Mouse (Mus musculus) midbrain, embryonic 13.5 days (tissue): ENCODE measurements around the gene Hspa8. TPM values are rescaled to one million over a fixed set of nuclear protein-coding genes. Genes with fewer than 3 reads are reported as not detected.
"Not testable (repeated sequence)": the region's sequence is repeated elsewhere in the genome, so short reads cannot be mapped to it uniquely, and the experiment has no call there.

Experiments
- ATAC-seq: fragments of 200-750 bp; cut with Nextera tagmentation; 2 replicates; pipeline ENCODE4 v1.8.0; 2017; ENCODE audit warnings: mild to moderate bottlenecking, moderate TSS enrichment, moderate library complexity
- H3K27ac ChIP-seq: fragments of 300-500 bp; sonication (generic); 2 replicates; pipeline ENCODE4 v1.5.1; 2015; ENCODE audit warnings: inconsistent platforms, mild to moderate bottlenecking, moderate library complexity
- H3K27me3 ChIP-seq: fragments of 300-500 bp; sonication (generic); 2 replicates; pipeline ENCODE4 v1.6.1; 2015; ENCODE audit warnings: mild to moderate bottlenecking, inconsistent platforms
- H3K36me3 ChIP-seq: fragments of 300-500 bp; sonication (generic); 2 replicates; pipeline ENCODE4 v1.6.1; 2015; ENCODE audit warnings: mild to moderate bottlenecking, inconsistent platforms
- H3K4me1 ChIP-seq: fragments of 300-500 bp; sonication (generic); replicated peaks from 2 replicates; pipeline ENCODE4 v1.6.1; 2015; ENCODE audit warnings: inconsistent platforms
- H3K4me2 ChIP-seq: fragments of 300-500 bp; sonication (generic); replicated peaks from 2 replicates; pipeline ENCODE4 v1.6.1; 2015; ENCODE audit warnings: moderate library complexity, mild to moderate bottlenecking, inconsistent platforms
- H3K4me3 ChIP-seq: fragments of 300-500 bp; sonication (generic); replicated peaks from 2 replicates; pipeline ENCODE4 v1.5.1; 2015; ENCODE audit warnings: mild to moderate bottlenecking, inconsistent platforms
- H3K9ac ChIP-seq: fragments of 300-500 bp; sonication (generic); replicated peaks from 2 replicates; pipeline ENCODE4 v1.6.1; 2015; ENCODE audit warnings: mild to moderate bottlenecking, inconsistent platforms
- H3K9me3 ChIP-seq: fragments of 300-500 bp; sonication (generic); 2 replicates; pipeline ENCODE4 v1.6.1; 2016; ENCODE audit warnings: mild to moderate bottlenecking, inconsistent platforms
- WGBS: fragments of 180-500 bp; shearing (Covaris S2); methylation state at CpG from one replicate; pipeline ENCODE4 v1.1.7; 2015; 5-methylcytosine and 5-hydroxymethylcytosine counted together
- polyA plus RNA-seq: library from polyadenylated mRNA; unstranded; fragments of >200 nt; fragmentation: Nextera tagmentation; extraction: Ambion mirVana; gene quantifications from 2 replicates; pipeline ENCODE4 v1.2.1, GENCODE M21; 2015

The Hspa8 gene
- polyA plus RNA-seq, 1 experiment from 2014 or later = 3,076 TPM

- not testable (repeated sequence) for H3K4me3 ChIP-seq, H3K9ac ChIP-seq, H3K27me3 ChIP-seq, H3K27ac ChIP-seq, H3K4me2 ChIP-seq, H3K9me3 ChIP-seq, ATAC-seq, H3K4me1 ChIP-seq, H3K36me3 ChIP-seq
- 87% methylated on average over 6 of the region's 6 CpGs for WGBS
Measured at GRCm38 (mm10) chr9:40773142-40773541, 27.6 kb upstream of the Hspa8 start.

- Histone ChIP-seq H3K36me3 (0 out of 2 replicates have a peak, but pooled peaks cover 10% of the 10 kb centered on the region), H3K4me1 (no peaks in the 10 kb centered on the region; the same call in 1 of the 2 replicates), H3K27ac (no peak overlapping the region), H3K27me3 (no peaks in the 10 kb centered on the region), H3K4me3 (no peak overlapping the region), H3K4me2 (no peak overlapping the region), H3K9me3 (no peaks in the 10 kb centered on the region), H3K9ac (no peak overlapping the region)
- ATAC-seq = no peak
- WGBS = 88% methylated on average over 4 of the region's 4 CpGs
Measured at GRCm38 (mm10) chr9:40773869-40774268, 26.9 kb upstream of the Hspa8 start.

- Histone ChIP-seq H3K4me1 (peaks cover 2% of the 10 kb centered on the region; the same call in 1 of the 2 replicates), H3K27me3 (no peaks in the 10 kb centered on the region), H3K36me3 (0 out of 2 replicates have a peak, but pooled peaks cover 10% of the 10 kb centered on the region), H3K9me3 (no peaks in the 10 kb centered on the region), H3K4me2 (no peak overlapping the region), H3K27ac (no peak overlapping the region), H3K4me3 (no peak overlapping the region), H3K9ac (no peak overlapping the region)
- ATAC-seq = no peak
- 57% methylated on average over 1 of the region's 1 CpGs for WGBS
Measured at GRCm38 (mm10) chr9:40776044-40776443, 24.7 kb upstream of the Hspa8 start.

- H3K4me2 ChIP-seq = no peak overlapping the region
Measured at GRCm38 (mm10) chr9:40776459-40777248, 24.1 kb upstream of the Hspa8 start.

GRCm38 (mm10) chr9:40780111-40780510, 20.7 kb upstream of the Hspa8 start:
- H3K27ac ChIP-seq = no peak overlapping the region
- peaks cover 7% of the 10 kb centered on the region; the same call in 1 of the 2 replicates for H3K36me3 ChIP-seq
- peaks cover 29% of the 10 kb centered on the region for H3K4me1 ChIP-seq
- H3K9me3 ChIP-seq = no peaks in the 10 kb centered on the region
- WGBS = 77% methylated on average over 3 of the region's 3 CpGs
- H3K4me2 ChIP-seq = no peak overlapping the region
- no peak for ATAC-seq
- H3K4me3 ChIP-seq = no peak overlapping the region
- H3K9ac ChIP-seq = no peak overlapping the region
- H3K27me3 ChIP-seq = no peaks in the 10 kb centered on the region

More at GRCm38 (mm10) chr9:40776459-40777248, 24.1 kb upstream of the Hspa8 start:
- H3K4me3 ChIP-seq = no peak overlapping the region
- 78% methylated on average over 11 of the region's 11 CpGs for WGBS
- H3K9ac ChIP-seq = no peak overlapping the region
- H3K27ac ChIP-seq = no peak overlapping the region
- H3K36me3 ChIP-seq = 0 out of 2 replicates have a peak, but pooled peaks cover 10% of the 10 kb centered on the region
- H3K9me3 ChIP-seq = no peaks in the 10 kb centered on the region
- no peaks in the 10 kb centered on the region for H3K27me3 ChIP-seq
- peaks cover 2% of the 10 kb centered on the region; the same call in 1 of the 2 replicates for H3K4me1 ChIP-seq
- no peak for ATAC-seq

GRCm38 (mm10) chr9:40780892-40781725, 19.7 kb upstream of the Hspa8 start:
- H3K4me2 ChIP-seq = no peak overlapping the region
- H3K27me3 ChIP-seq = no peaks in the 10 kb centered on the region
- H3K9me3 ChIP-seq = no peaks in the 10 kb centered on the region
- no peak for ATAC-seq
- no peak overlapping the region for H3K9ac ChIP-seq
- no peak overlapping the region for H3K4me3 ChIP-seq
- peaks cover 38% of the 10 kb centered on the region for H3K4me1 ChIP-seq
- peak overlapping the region; percentile 25 for H3K27ac ChIP-seq
- WGBS = 67% methylated on average over 11 of the region's 11 CpGs
- peaks cover 7% of the 10 kb centered on the region; the same call in 1 of the 2 replicates for H3K36me3 ChIP-seq

GRCm38 (mm10) chr9:40781726-40782581, 18.8 kb upstream of the Hspa8 start:
- H3K4me3 ChIP-seq = no peak overlapping the region
- WGBS = 25% methylated on average over 26 of the region's 26 CpGs
- no peaks in the 10 kb centered on the region for H3K9me3 ChIP-seq
- no peak for ATAC-seq
- H3K4me2 ChIP-seq = peak overlapping the region; percentile 29
- H3K4me1 ChIP-seq = peaks cover 38% of the 10 kb centered on the region
- H3K27me3 ChIP-seq = no peaks in the 10 kb centered on the region
- H3K36me3 ChIP-seq = peaks cover 7% of the 10 kb centered on the region; the same call in 1 of the 2 replicates
- 0 out of 2 replicates have a peak overlapping the region, but pooled peaks have one; percentile 25 for H3K27ac ChIP-seq
- no peak overlapping the region for H3K9ac ChIP-seq

- WGBS = 8% methylated on average over 13 of the region's 13 CpGs
- Histone ChIP-seq H3K9ac (peak overlapping the region; percentile 37), H3K4me3 (no peak overlapping the region), H3K4me2 (peak overlapping the region; percentile 40), H3K27ac (peak overlapping the region; percentile 83), H3K9me3 (no peaks in the 10 kb centered on the region), H3K27me3 (no peaks in the 10 kb centered on the region), H3K4me1 (peaks cover 38% of the 10 kb centered on the region), H3K36me3 (peaks cover 7% of the 10 kb centered on the region; the same call in 1 of the 2 replicates)
- peak; percentile 44; the same call in 1 of the 2 replicates for ATAC-seq
Measured at GRCm38 (mm10) chr9:40783641-40784373, 17.0 kb upstream of the Hspa8 start.

GRCm38 (mm10) chr9:40784374-40784967, 16.3 kb upstream of the Hspa8 start:
- Histone ChIP-seq H3K9ac (peak overlapping the region; percentile 37), H3K4me2 (peak overlapping the region; percentile 40), H3K9me3 (no peaks in the 10 kb centered on the region), H3K4me1 (peaks cover 38% of the 10 kb centered on the region), H3K27me3 (no peaks in the 10 kb centered on the region), H3K4me3 (no peak overlapping the region), H3K27ac (peak overlapping the region; percentile 83), H3K36me3 (peaks cover 7% of the 10 kb centered on the region; the same call in 1 of the 2 replicates)
- ATAC-seq = peak; percentile 72
- 2% methylated on average over 9 of the region's 9 CpGs for WGBS

- Histone ChIP-seq H3K9ac (no peak overlapping the region), H3K4me1 (peaks cover 38% of the 10 kb centered on the region), H3K27me3 (no peaks in the 10 kb centered on the region), H3K4me2 (no peak overlapping the region), H3K9me3 (no peaks in the 10 kb centered on the region), H3K4me3 (no peak overlapping the region), H3K27ac (peak overlapping the region; percentile 57), H3K36me3 (peaks cover 7% of the 10 kb centered on the region; the same call in 1 of the 2 replicates)
- 18% methylated on average over 6 of the region's 6 CpGs for WGBS
- no peak for ATAC-seq
Measured at GRCm38 (mm10) chr9:40785452-40785851, 15.3 kb upstream of the Hspa8 start.
